Mouse (Mus musculus) liver, adult 2 months (tissue): ENCODE measurements around the gene Olfr129. TPM values are rescaled to one million over a fixed set of nuclear protein-coding genes. Genes with fewer than 3 reads are reported as not detected.

ENCODE experiments used
- DNase-seq: peaks from one replicate; pipeline ENCODE4 v3.0.0-alpha.2; 2011; ENCODE audit warnings: low read depth, low spot score; ENCODE audit errors: extremely low read depth
- H3K27ac ChIP-seq: fragments of 200-500 bp; replicated peaks from 2 replicates; pipeline ENCODE4 v1.5.1; 2012; ENCODE audit warnings: low read depth, mild to moderate bottlenecking, control low read depth, inconsistent platforms, low read length; ENCODE audit not compliant: insufficient read depth
- H3K27me3 ChIP-seq: fragments of 200-500 bp; 2 replicates; pipeline ENCODE4 v1.6.1; 2012; ENCODE audit warnings: mild to moderate bottlenecking, moderate library complexity, low read length, inconsistent platforms; ENCODE audit not compliant: control insufficient read depth, insufficient read depth
- H3K36me3 ChIP-seq: fragments of 200-500 bp; 2 replicates; pipeline ENCODE4 v1.6.1; 2012; ENCODE audit warnings: low read length, inconsistent platforms; ENCODE audit not compliant: control insufficient read depth, insufficient read depth
- H3K4me1 ChIP-seq: fragments of 200-500 bp; 2 replicates; pipeline ENCODE4 v1.6.1; 2011; ENCODE audit warnings: low read length; ENCODE audit not compliant: control insufficient read depth, insufficient read depth
- H3K4me3 ChIP-seq: fragments of 200-500 bp; 2 replicates; pipeline ENCODE4 v1.5.1; 2011; ENCODE audit warnings: low read depth, mild to moderate bottlenecking, control low read depth, low read length, moderate library complexity; ENCODE audit not compliant: insufficient read depth
- H3K79me2 ChIP-seq: fragments of 200-500 bp; 2 replicates; pipeline ENCODE4 v1.6.1; 2012; ENCODE audit warnings: inconsistent platforms, mild to moderate bottlenecking, low read length, moderate library complexity; ENCODE audit not compliant: control insufficient read depth, insufficient read depth
- H3K9ac ChIP-seq: fragments of 200-500 bp; 2 replicates; pipeline ENCODE4 v1.6.1; 2012; ENCODE audit warnings: low read depth, mild to moderate bottlenecking, control low read depth, inconsistent platforms, low read length
- CTCF ChIP-seq: fragments of 200-500 bp; IDR thresholded peaks from 2 replicates; pipeline ENCODE4 v1.5.1; 2011; ENCODE audit warnings: low read depth, low read length, control low read depth
- POLR2A ChIP-seq: fragments of 200-500 bp; IDR thresholded peaks from 2 replicates; pipeline ENCODE4 v1.6.1; 2011; ENCODE audit warnings: low read length, control low read depth; ENCODE audit not compliant: insufficient read depth; ENCODE audit errors: extremely low read depth
- WGBS: fragments of 180-500 bp; shearing (Covaris S2); methylation state at CpG from one replicate; pipeline ENCODE4 v1.1.7; 2018; 5-methylcytosine and 5-hydroxymethylcytosine counted together
- polyA plus RNA-seq: library from polyadenylated mRNA; depleted of rRNA; stranded (reverse); fragments of >200 nt; gene quantifications from 2 replicates; pipeline ENCODE4 v1.2.3, GENCODE M21; 2012; rRNA removed
- total RNA-seq: library from RNA; depleted of rRNA; stranded (reverse); fragments of >200 nt; gene quantifications from 2 replicates; pipeline ENCODE4 v1.2.3, GENCODE M21; 2014; rRNA removed

The Olfr129 gene
- not detected in 2 replicates for total RNA-seq
- polyA plus RNA-seq: not detected in 2 replicates

- Histone ChIP-seq H3K36me3 (no peaks in the 10 kb centered on the region), H3K4me3 (no peak within 1 kb of the TSS), H3K27me3 (no peaks in the 10 kb centered on the region), H3K27ac (no peak within 1 kb of the TSS), H3K79me2 (no peaks in the 10 kb centered on the region), H3K9ac (no peak within 1 kb of the TSS), H3K4me1 (no peaks in the 10 kb centered on the region)
- DNase-seq: no peak
- TF ChIP-seq CTCF (no peak), POLR2A (no peak)
- WGBS: 44% methylated on average over 1 of the region's 1 CpGs
Observed at GRCm38 (mm10) chr17:38059979-38060378, at the start of gene Olfr129. Gene Olfr129, minus strand, starts transcription at chr17:38060079.

- no peak within 1 kb of the TSS for H3K27ac ChIP-seq
- TF ChIP-seq POLR2A (no peak), CTCF (no peak)
- H3K4me3 ChIP-seq: no peak within 1 kb of the TSS
- no peak for DNase-seq
- no peaks in the 10 kb centered on the region for H3K36me3 ChIP-seq
- no peak within 1 kb of the TSS for H3K9ac ChIP-seq
- no peaks in the 10 kb centered on the region for H3K27me3 ChIP-seq
- no peaks in the 10 kb centered on the region for H3K4me1 ChIP-seq
- no peaks in the 10 kb centered on the region for H3K79me2 ChIP-seq
Observed at GRCm38 (mm10) chr17:38088593-38088992, 28.7 kb upstream of the Olfr129 start, which contains the start of gene Olfr131. Gene Olfr131, minus strand, starts transcription at chr17:38088693.

GRCm38 (mm10) chr17:38082364-38082763, 22.5 kb upstream of the Olfr129 start:
- Histone ChIP-seq H3K4me3 (no peak overlapping the region), H3K27ac (no peak overlapping the region), H3K36me3 (no peaks in the 10 kb centered on the region), H3K4me1 (no peaks in the 10 kb centered on the region), H3K27me3 (no peaks in the 10 kb centered on the region), H3K9ac (no peak overlapping the region), H3K79me2 (no peaks in the 10 kb centered on the region)
- no peak for DNase-seq
- WGBS: 78% methylated on average over 4 of the region's 4 CpGs
- TF ChIP-seq CTCF: no peak
- no peak for TF ChIP-seq POLR2A

GRCm38 (mm10) chr17:38063621-38064020, 3.7 kb upstream of the Olfr129 start, which contains the start of gene Olfr130:
Gene Olfr130, plus strand, starts transcription at chr17:38063921.
- DNase-seq: no peak
- no peak for TF ChIP-seq CTCF
- TF ChIP-seq POLR2A: no peak
- Histone ChIP-seq H3K36me3 (no peaks in the 10 kb centered on the region), H3K79me2 (no peaks in the 10 kb centered on the region), H3K4me1 (no peaks in the 10 kb centered on the region), H3K9ac (no peak within 1 kb of the TSS), H3K4me3 (no peak within 1 kb of the TSS), H3K27ac (no peak within 1 kb of the TSS), H3K27me3 (no peaks in the 10 kb centered on the region)
- WGBS: 84% methylated on average over 1 of the region's 1 CpGs

- Histone ChIP-seq H3K4me1 (no peaks in the 10 kb centered on the region), H3K4me3 (no peak overlapping the region), H3K27ac (no peak overlapping the region), H3K79me2 (no peaks in the 10 kb centered on the region), H3K27me3 (no peaks in the 10 kb centered on the region), H3K9ac (no peak overlapping the region), H3K36me3 (no peaks in the 10 kb centered on the region)
- WGBS: 41% methylated on average over 5 of the region's 5 CpGs
- DNase-seq: no peak
- TF ChIP-seq POLR2A (no peak), CTCF (no peak)
Observed at GRCm38 (mm10) chr17:38026297-38026696, 33.6 kb downstream of the Olfr129 start.

- TF ChIP-seq POLR2A (no peak), CTCF (no peak)
- no peaks in the 10 kb centered on the region for H3K79me2 ChIP-seq
- H3K4me3 ChIP-seq: no peak overlapping the region
- WGBS: 72% methylated on average over 2 of the region's 2 CpGs
- DNase-seq: no peak
- H3K27ac ChIP-seq: no peak overlapping the region
- H3K4me1 ChIP-seq: no peaks in the 10 kb centered on the region
- no peaks in the 10 kb centered on the region for H3K36me3 ChIP-seq
- no peak overlapping the region for H3K9ac ChIP-seq
- H3K27me3 ChIP-seq: no peaks in the 10 kb centered on the region
Observed at GRCm38 (mm10) chr17:38016341-38016740, 43.5 kb downstream of the Olfr129 start.
